In the genomic region with DNA sequence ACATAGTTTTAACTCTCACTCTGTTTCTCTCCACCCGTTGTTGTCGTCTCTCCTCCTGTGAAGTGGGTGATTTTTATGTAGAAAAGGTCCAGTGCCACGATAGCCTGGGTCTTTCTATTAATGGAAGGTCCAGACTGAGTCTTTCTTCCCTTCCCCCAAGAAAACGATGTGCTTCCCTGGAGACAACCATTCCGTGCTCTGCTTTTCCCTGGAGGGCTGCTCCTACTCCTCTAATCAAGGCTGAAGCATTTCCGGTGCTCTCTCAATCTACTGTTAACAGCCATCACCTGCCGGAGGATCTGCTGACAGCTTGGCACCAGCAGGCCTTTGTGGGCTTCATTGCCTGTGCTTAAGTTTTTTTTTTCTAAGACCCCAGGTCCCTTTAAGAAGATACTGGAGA, we compare ENCODE assay signal across 19 mouse cellular contexts.
A peak's percentile ranks its signal among the peaks of the same experiment; 100 is the strongest.
DNase-seq lines count a peak whose midpoint lies in the region; ATAC-seq and TF ChIP-seq lines count a peak whose summit lies in the region.
"Had no signal": no experiment of that assay in that cellular context is flagged by ENCODE, and none has a peak within 500 bp of the region (broad histone marks: within the 10 kb centered on the region; RNA-seq: fewer than 3 reads in every experiment).

No protein-coding gene starts in this region.

- no peaks in the 10 kb centered on the region; the same call in 1 of the 2 replicates for H3K36me3 ChIP-seq in heart, embryonic 15.5 days
- H3K36me3 ChIP-seq in kidney, postnatal 0 days (ENCODE audit: insufficient read depth, low read length): no peaks in the 10 kb centered on the region
- H3K36me3 ChIP-seq: hindbrain, embryonic 12.5 days; midbrain, embryonic 15.5 days; neural tube, embryonic 12.5 days had no signal

- peak; percentile 50; the same call in 1 of the 2 replicates for ATAC-seq in heart, embryonic 15.5 days (replicated peaks; ENCODE audit: insufficient number of reproducible peaks, insufficient read depth, low FRiP score, low read depth)
- no peak for ATAC-seq in kidney, postnatal 0 days (replicated peaks; ENCODE audit: low FRiP score, low read depth)
- ATAC-seq in megakaryocyte-erythroid progenitor cell, adult 5-6 weeks (replicated peaks; ENCODE audit: low FRiP score, low TSS enrichment, poor library complexity, severe bottlenecking): no peak
- ATAC-seq: midbrain, embryonic 15.5 days had no signal

- intact Hi-C loops in heart, postnatal 25 days (cut with DNase I): no loop called here

- 24% methylated on average over 7 of the region's 7 CpGs for WGBS in heart, embryonic 15.5 days
- WGBS in kidney, postnatal 0 days: 56% methylated on average over 7 of the region's 7 CpGs

- peak overlapping the region; percentile 59 for H3K27ac ChIP-seq in heart, embryonic 15.5 days
- H3K27ac ChIP-seq in kidney, postnatal 0 days: peak overlapping the region; percentile 31; the same call in 1 of the 2 replicates
- H3K27ac ChIP-seq: hindbrain, embryonic 12.5 days; midbrain, embryonic 15.5 days; neural tube, embryonic 12.5 days had no signal

- H3K4me1 ChIP-seq in heart, embryonic 15.5 days (replicated peaks): peaks cover 40% of the 10 kb centered on the region
- H3K4me1 ChIP-seq in kidney, postnatal 0 days (replicated peaks; ENCODE audit: insufficient read depth, low read length): peaks cover 17% of the 10 kb centered on the region; the same call in 1 of the 2 replicates
- H3K4me1 ChIP-seq: midbrain, embryonic 15.5 days; neural tube, embryonic 12.5 days had no signal

- H3K27me3 ChIP-seq in heart, embryonic 15.5 days: no peaks in the 10 kb centered on the region
- H3K27me3 ChIP-seq in kidney, postnatal 0 days (ENCODE audit: insufficient read depth, low read length): no peaks in the 10 kb centered on the region
- H3K27me3 ChIP-seq: hindbrain, embryonic 12.5 days; midbrain, embryonic 15.5 days; neural tube, embryonic 12.5 days had no signal

- no peak for TF ChIP-seq CTCF in kidney, postnatal 0 days (IDR thresholded peaks at IDR 0.05; ENCODE audit: low read depth)

- H3K4me3 ChIP-seq in heart, embryonic 15.5 days: no peak overlapping the region
- H3K4me3 ChIP-seq in kidney, postnatal 0 days (replicated peaks; ENCODE audit: low read depth, low read length): no peak overlapping the region
- H3K4me3 ChIP-seq: hindbrain, embryonic 12.5 days; midbrain, embryonic 15.5 days; neural tube, embryonic 12.5 days had no signal

- no peak overlapping the region for H3K9ac ChIP-seq in heart, embryonic 15.5 days
- H3K9ac ChIP-seq in kidney, postnatal 0 days (ENCODE audit: low read depth, low read length): no peak overlapping the region
- H3K9ac ChIP-seq: hindbrain, embryonic 12.5 days; midbrain, embryonic 15.5 days; neural tube, embryonic 12.5 days had no signal

- no peaks in the 10 kb centered on the region for H3K9me3 ChIP-seq in heart, embryonic 15.5 days (replicated peaks)
- no peaks in the 10 kb centered on the region for H3K9me3 ChIP-seq in kidney, postnatal 0 days (replicated peaks; ENCODE audit: low read length)
- H3K9me3 ChIP-seq: hindbrain, embryonic 12.5 days; midbrain, embryonic 15.5 days; neural tube, embryonic 12.5 days had no signal

- peak overlapping the region; percentile 41 for H3K4me2 ChIP-seq in heart, embryonic 15.5 days
- no peak overlapping the region for H3K4me2 ChIP-seq in kidney, postnatal 0 days (ENCODE audit: low read length)
- H3K4me2 ChIP-seq: hindbrain, embryonic 12.5 days; midbrain, embryonic 15.5 days; neural tube, embryonic 12.5 days had no signal

- DNase-seq in heart, adult 11 months: peak; percentile 90
- no peak for DNase-seq in heart, adult 8-10 months (ENCODE audit: low spot score)
- DNase-seq in heart, postnatal 25 days (ENCODE audit: low spot score): no peak
- DNase-seq in kidney, postnatal 0 days (ENCODE audit: low spot score): no peak
- no peak for DNase-seq in kidney, adult 8-10 months
- peak; percentile 37 for DNase-seq in R1 (ENCODE audit: low read depth, low spot score)
- DNase-seq: adrenal gland, postnatal 25 days; cerebellum, adult 9-10 months; kidney, adult 11 months; layer of hippocampus, postnatal 36 days; lung, postnatal 4 days; retina, postnatal 1 day; right cerebral cortex, postnatal 25 days; spleen, adult 18-20 months had no signal

Comparison
In these comparisons a context has a peak if more than half of its experiments do, and no peak if none do; other contexts are left out.
1. DNase-seq: peak in heart, adult 11 months (single experiment) and R1 (single experiment); none in heart, adult 8-10 months (single experiment), heart, postnatal 25 days (single experiment), kidney, postnatal 0 days (single experiment) and kidney, adult 8-10 months (0 of 2).